Mouse (Mus musculus): Measurements from ENCODE around the gene Acbd6. TPM values are rescaled to one million over a fixed set of nuclear protein-coding genes. Genes with fewer than 3 reads are reported as not detected.

The Acbd6 gene
- total RNA-seq, 1 experiment: 49.8 TPM

GRCm38 (mm10) chr1:155574966-155575673 is 17.2 kb downstream of the Acbd6 start:
- Histone ChIP-seq H3K9me3 (ENCODE audit: control insufficient read depth, insufficient read depth, low read depth, low read length) (no peaks in the 10 kb centered on the region), H3K9ac (ENCODE audit: insufficient read depth, low read depth, low read length, poor library complexity, severe bottlenecking) (no peak overlapping the region), H3K36me3 (ENCODE audit: control insufficient read depth, insufficient read depth, low read length, poor library complexity, severe bottlenecking) (no peaks in the 10 kb centered on the region; the same call in 1 of the 2 replicates), H3K4me1 (ENCODE audit: control insufficient read depth in 2 of 2, insufficient read depth in 2 of 2, low read length in 2 of 2, poor library complexity in 1 of 2) (0 out of 4 replicates have a peak, but pooled peaks cover 0 to 2% of the 10 kb centered on the region in 2 experiments), H3K27ac (ENCODE audit: insufficient read depth, low read depth, low read length, poor library complexity, severe bottlenecking) (no peak overlapping the region), H3K4me3 (ENCODE audit: insufficient read depth in 1 of 2, low read depth in 1 of 2, low read length in 2 of 2, poor library complexity in 1 of 2, severe bottlenecking in 1 of 2) (no peak overlapping the region)
- in situ Hi-C loops (cut with MboI; ENCODE audit: low sequenced_read_pairs in 2 of 2, unreplicated experiment in 2 of 2): no loop called here
- peak; percentile 68 for DNase-seq (ENCODE audit: low read depth, low spot score)
- TF ChIP-seq ZC3H11A (IDR thresholded peaks at IDR 0.05; ENCODE audit: borderline replicate concordance, low read depth, low read length): peak; percentile 11; the same call in 1 of the 2 replicates
- TF ChIP-seq ZNF384 (IDR thresholded peaks at IDR 0.05; ENCODE audit: low read depth, low read length): no peak

- H3K27ac ChIP-seq (ENCODE audit: insufficient read depth, low read depth, low read length, poor library complexity, severe bottlenecking): no peak overlapping the region
- H3K4me1 ChIP-seq (ENCODE audit: control insufficient read depth in 2 of 2, insufficient read depth in 2 of 2, low read length in 2 of 2, poor library complexity in 1 of 2): 0 out of 4 replicates have a peak, but pooled peaks cover 0 to 2% of the 10 kb centered on the region in 2 experiments
- DNase-seq (ENCODE audit: low read depth, low spot score): peak; percentile 47
- H3K9ac ChIP-seq (ENCODE audit: insufficient read depth, low read depth, low read length, poor library complexity, severe bottlenecking): no peak overlapping the region
- H3K36me3 ChIP-seq (ENCODE audit: control insufficient read depth, insufficient read depth, low read length, poor library complexity, severe bottlenecking): no peaks in the 10 kb centered on the region
- no peaks in the 10 kb centered on the region for H3K9me3 ChIP-seq (ENCODE audit: control insufficient read depth, insufficient read depth, low read depth, low read length)
- in situ Hi-C loops (cut with MboI; ENCODE audit: low sequenced_read_pairs in 2 of 2, unreplicated experiment in 2 of 2): no loop called here
- no peak overlapping the region for H3K4me3 ChIP-seq (ENCODE audit: insufficient read depth in 1 of 2, low read depth in 1 of 2, low read length in 2 of 2, poor library complexity in 1 of 2, severe bottlenecking in 1 of 2)
- TF ChIP-seq ZC3H11A (IDR thresholded peaks at IDR 0.05; ENCODE audit: borderline replicate concordance, low read depth, low read length) (0 out of 2 replicates have a peak, but pooled peaks have one; percentile 18), CHD2 (IDR thresholded peaks at IDR 0.05; ENCODE audit: low read depth, low read length) (no peak)
Observed at GRCm38 (mm10) chr1:155576432-155576831, 18.5 kb downstream of the Acbd6 start.

GRCm38 (mm10) chr1:155577316-155577715 is 19.4 kb downstream of the Acbd6 start:
- H3K9ac ChIP-seq (ENCODE audit: insufficient read depth, low read depth, low read length, poor library complexity, severe bottlenecking): no peak overlapping the region
- H3K27ac ChIP-seq (ENCODE audit: insufficient read depth, low read depth, low read length, poor library complexity, severe bottlenecking): no peak overlapping the region
- no peaks in the 10 kb centered on the region for H3K9me3 ChIP-seq (ENCODE audit: control insufficient read depth, insufficient read depth, low read depth, low read length)
- in situ Hi-C loops (cut with MboI; ENCODE audit: low sequenced_read_pairs in 2 of 2, unreplicated experiment in 2 of 2): no loop called here
- H3K4me3 ChIP-seq (ENCODE audit: insufficient read depth in 1 of 2, low read depth in 1 of 2, low read length in 2 of 2, poor library complexity in 1 of 2, severe bottlenecking in 1 of 2): no peak overlapping the region
- H3K36me3 ChIP-seq (ENCODE audit: control insufficient read depth, insufficient read depth, low read length, poor library complexity, severe bottlenecking): no peaks in the 10 kb centered on the region
- TF ChIP-seq HCFC1 (IDR thresholded peaks at IDR 0.05; ENCODE audit: borderline replicate concordance, insufficient read depth, low read length) (no peak), ZC3H11A (IDR thresholded peaks at IDR 0.05; ENCODE audit: borderline replicate concordance, low read depth, low read length) (no peak), MAFK (IDR thresholded peaks at IDR 0.05; ENCODE audit: insufficient read depth, low read depth, low read length) (no peak), ZNF384 (IDR thresholded peaks at IDR 0.05; ENCODE audit: low read depth, low read length) (no peak), CHD2 (IDR thresholded peaks at IDR 0.05; ENCODE audit: low read depth, low read length) (no peak)
- H3K4me1 ChIP-seq (ENCODE audit: control insufficient read depth in 2 of 2, insufficient read depth in 2 of 2, low read length in 2 of 2, poor library complexity in 1 of 2): 0 out of 4 replicates have a peak, but pooled peaks cover 0 to 2% of the 10 kb centered on the region in 2 experiments
- no peak for DNase-seq (ENCODE audit: low read depth, low spot score)

- no peak overlapping the region for H3K4me3 ChIP-seq (ENCODE audit: insufficient read depth in 1 of 2, low read depth in 1 of 2, low read length in 2 of 2, poor library complexity in 1 of 2, severe bottlenecking in 1 of 2)
- no peaks in the 10 kb centered on the region for H3K9me3 ChIP-seq (ENCODE audit: control insufficient read depth, insufficient read depth, low read depth, low read length)
- H3K36me3 ChIP-seq (ENCODE audit: control insufficient read depth, insufficient read depth, low read length, poor library complexity, severe bottlenecking): no peaks in the 10 kb centered on the region
- TF ChIP-seq ZNF384 (IDR thresholded peaks at IDR 0.05; ENCODE audit: low read depth, low read length) (no peak), CHD2 (IDR thresholded peaks at IDR 0.05; ENCODE audit: low read depth, low read length) (no peak), MAFK (IDR thresholded peaks at IDR 0.05; ENCODE audit: insufficient read depth, low read depth, low read length) (no peak), HCFC1 (IDR thresholded peaks at IDR 0.05; ENCODE audit: borderline replicate concordance, insufficient read depth, low read length) (no peak), ZC3H11A (IDR thresholded peaks at IDR 0.05; ENCODE audit: borderline replicate concordance, low read depth, low read length) (no peak)
- H3K4me1 ChIP-seq (ENCODE audit: control insufficient read depth in 2 of 2, insufficient read depth in 2 of 2, low read length in 2 of 2, poor library complexity in 1 of 2): no peaks in the 10 kb centered on the region
- DNase-seq (ENCODE audit: low read depth, low spot score): no peak
- H3K9ac ChIP-seq (ENCODE audit: insufficient read depth, low read depth, low read length, poor library complexity, severe bottlenecking): no peak overlapping the region
- H3K27ac ChIP-seq (ENCODE audit: insufficient read depth, low read depth, low read length, poor library complexity, severe bottlenecking): no peak overlapping the region
- in situ Hi-C loops (cut with MboI; ENCODE audit: low sequenced_read_pairs in 2 of 2, unreplicated experiment in 2 of 2): no loop called here
Observed at GRCm38 (mm10) chr1:155587961-155588360, 30.0 kb downstream of the Acbd6 start.

DNA sequence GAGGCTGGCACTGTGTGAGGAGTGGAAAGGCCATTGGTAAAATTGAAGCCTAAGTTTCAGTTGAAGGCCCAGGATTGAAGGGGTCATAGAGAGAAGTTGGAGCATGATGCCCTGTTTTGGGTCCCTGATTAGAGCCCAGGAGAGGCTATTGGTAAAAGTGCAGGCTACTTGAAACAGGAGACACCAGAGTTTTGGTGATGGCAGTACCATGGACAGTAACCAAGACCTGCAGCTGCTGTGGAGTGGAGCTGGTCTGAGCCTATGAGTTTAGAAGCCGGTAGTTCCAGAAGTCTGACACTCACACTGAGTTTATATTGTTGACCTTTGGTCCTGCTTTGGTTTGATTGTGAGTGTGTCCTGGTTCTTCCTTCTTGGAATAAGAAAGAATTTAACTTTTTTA is 36.2 kb downstream of the Acbd6 start:
- Histone ChIP-seq H3K4me3 (ENCODE audit: insufficient read depth in 1 of 2, low read depth in 1 of 2, low read length in 2 of 2, poor library complexity in 1 of 2, severe bottlenecking in 1 of 2) (no peak overlapping the region), H3K36me3 (ENCODE audit: control insufficient read depth, insufficient read depth, low read length, poor library complexity, severe bottlenecking) (no peaks in the 10 kb centered on the region), H3K4me1 (ENCODE audit: control insufficient read depth in 2 of 2, insufficient read depth in 2 of 2, low read length in 2 of 2, poor library complexity in 1 of 2) (no peaks in the 10 kb centered on the region), H3K27ac (ENCODE audit: insufficient read depth, low read depth, low read length, poor library complexity, severe bottlenecking) (no peak overlapping the region), H3K9me3 (ENCODE audit: control insufficient read depth, insufficient read depth, low read depth, low read length) (no peaks in the 10 kb centered on the region), H3K9ac (ENCODE audit: insufficient read depth, low read depth, low read length, poor library complexity, severe bottlenecking) (no peak overlapping the region)
- DNase-seq (ENCODE audit: low read depth, low spot score): peak; percentile 21
- in situ Hi-C loops (cut with MboI; ENCODE audit: low sequenced_read_pairs in 2 of 2, unreplicated experiment in 2 of 2): no loop called here
- TF ChIP-seq CHD2 (IDR thresholded peaks at IDR 0.05; ENCODE audit: low read depth, low read length): no peak
- no peak for TF ChIP-seq ZNF384 (IDR thresholded peaks at IDR 0.05; ENCODE audit: low read depth, low read length)
- no peak for TF ChIP-seq HCFC1 (IDR thresholded peaks at IDR 0.05; ENCODE audit: borderline replicate concordance, insufficient read depth, low read length)
